Mouse (Mus musculus) MEL (cell line): ENCODE results near the gene Vamp8. TPM values are rescaled to one million over a fixed set of nuclear protein-coding genes. Genes with fewer than 3 reads are reported as not detected.

ENCODE experiments used
- DNase-seq: peaks from one replicate; pipeline ENCODE4 v3.0.0; 2011; ENCODE audit warnings: low read depth, low spot score
- H3K27ac ChIP-seq: 2 replicates; pipeline ENCODE4 v1.5.1; 2012; ENCODE audit warnings: low read depth, mild to moderate bottlenecking, control low read depth, low read length, moderate library complexity; ENCODE audit not compliant: control insufficient read depth
- H3K27me3 ChIP-seq, 2 experiments: fragments of 150-350 bp in 1 of 2; sonication (generic) in 1 of 2; 2 replicates each; pipeline ENCODE4 v1.6.1; 2012; ENCODE audit warnings: low read length in 2 of 2, mild to moderate bottlenecking in 2 of 2, improper control_type of control experiment in 1 of 2, moderate library complexity in 1 of 2; ENCODE audit not compliant: insufficient read depth in 2 of 2, control insufficient read depth in 1 of 2
- H3K36me3 ChIP-seq, 2 experiments: 2 replicates each; pipeline ENCODE4 v1.6.1; 2012 to 2014; ENCODE audit warnings: low read length in 2 of 2, improper control_type of control experiment in 1 of 2, inconsistent platforms in 1 of 2, mild to moderate bottlenecking in 1 of 2; ENCODE audit not compliant: insufficient read depth in 2 of 2, control insufficient read depth in 1 of 2
- H3K4me1 ChIP-seq, 2 experiments: fragments of 150-350 bp in 1 of 2; sonication (generic) in 1 of 2; 2 replicates each; pipeline ENCODE4 v1.6.1; 2012; ENCODE audit warnings: low read length in 2 of 2, improper control_type of control experiment in 1 of 2, mild to moderate bottlenecking in 1 of 2; ENCODE audit not compliant: insufficient read depth in 2 of 2, control insufficient read depth in 1 of 2
- H3K4me3 ChIP-seq, 2 experiments: fragments of 150-350 bp in 1 of 2; sonication (generic) in 1 of 2; 2 replicates each; pipeline ENCODE4 v1.5.1; 2012; ENCODE audit warnings: low read depth in 2 of 2, low read length in 2 of 2, mild to moderate bottlenecking in 2 of 2, moderate library complexity in 2 of 2, control low read depth in 1 of 2, improper control_type of control experiment in 1 of 2; ENCODE audit not compliant: control insufficient read depth in 1 of 2, insufficient read depth in 1 of 2
- H3K79me2 ChIP-seq: 2 replicates; pipeline ENCODE4 v1.6.1; 2012; ENCODE audit warnings: mild to moderate bottlenecking, low read length, moderate library complexity; ENCODE audit not compliant: control insufficient read depth, poor library complexity, insufficient read depth
- H3K9ac ChIP-seq: 2 replicates; pipeline ENCODE4 v1.6.1; 2012; ENCODE audit warnings: low read depth, mild to moderate bottlenecking, control low read depth, low read length, moderate library complexity; ENCODE audit not compliant: control insufficient read depth, poor library complexity, severe bottlenecking
- H3K9me3 ChIP-seq: fragments of 150-350 bp; sonication (generic); replicated peaks from 2 replicates; pipeline ENCODE4 v1.6.1; 2012; ENCODE audit warnings: mild to moderate bottlenecking, low read length, improper control_type of control experiment, moderate library complexity; ENCODE audit not compliant: insufficient read depth
- BHLHE40 ChIP-seq: IDR thresholded peaks from 2 replicates; pipeline ENCODE4 v1.6.1; 2012; ENCODE audit warnings: low read depth, mild to moderate bottlenecking, inconsistent platforms, low read length, improper control_type of control experiment, borderline replicate concordance
- CHD1 ChIP-seq: IDR thresholded peaks from 2 replicates; pipeline ENCODE4 v1.6.1; 2012; ENCODE audit warnings: low read depth, mild to moderate bottlenecking, inconsistent platforms, low read length, improper control_type of control experiment
- CHD2 ChIP-seq: IDR thresholded peaks from 2 replicates; pipeline ENCODE4 v1.6.1; 2011; ENCODE audit warnings: low read length, improper control_type of control experiment
- CTCF ChIP-seq, 3 experiments: IDR thresholded peaks in 2 of 3; conservative IDR thresholded peaks in 1 of 3; 2 replicates each; pipeline ENCODE4 v1.5.1; 2011 to 2012; ENCODE audit warnings: low read length in 3 of 3, low read depth in 2 of 3, mild to moderate bottlenecking in 2 of 3, improper control_type of control experiment in 1 of 3, inconsistent platforms in 1 of 3, mixed read lengths in 1 of 3, moderate library complexity in 1 of 3; ENCODE audit not compliant: control insufficient read depth in 1 of 3, insufficient read depth in 1 of 3, poor library complexity in 1 of 3, severe bottlenecking in 1 of 3
- GABPA ChIP-seq: IDR thresholded peaks from 2 replicates; pipeline ENCODE4 v1.6.1; 2012; ENCODE audit warnings: low read depth, mild to moderate bottlenecking, inconsistent platforms, low read length, improper control_type of control experiment, moderate library complexity
- GATA1 ChIP-seq: IDR thresholded peaks from 2 replicates; pipeline ENCODE4 v1.6.1; 2011; ENCODE audit warnings: low read depth, low read length, improper control_type of control experiment
- HCFC1 ChIP-seq: IDR thresholded peaks from 2 replicates; pipeline ENCODE4 v1.6.1; 2012; ENCODE audit warnings: low read depth, mild to moderate bottlenecking, inconsistent platforms, low read length, improper control_type of control experiment, moderate library complexity
- JUND ChIP-seq: IDR thresholded peaks from 2 replicates; pipeline ENCODE4 v1.6.1; 2011; ENCODE audit warnings: low read depth, mild to moderate bottlenecking, improper control_type of control experiment, low read length
- MAFK ChIP-seq: IDR thresholded peaks from 2 replicates; pipeline ENCODE4 v1.6.1; 2011; ENCODE audit warnings: low read depth, mild to moderate bottlenecking, low read length, improper control_type of control experiment, borderline replicate concordance
- MAX ChIP-seq: IDR thresholded peaks from 2 replicates; pipeline ENCODE4 v1.6.1; 2011; ENCODE audit warnings: low read length, improper control_type of control experiment
- MYB ChIP-seq: IDR thresholded peaks from 2 replicates; pipeline ENCODE4 v1.6.1; 2011; ENCODE audit warnings: mild to moderate bottlenecking, low read depth, low read length, improper control_type of control experiment
- NELFE ChIP-seq: IDR thresholded peaks from 2 replicates; pipeline ENCODE4 v1.6.1; 2011; ENCODE audit warnings: low read depth, low read length, improper control_type of control experiment
- NRF1 ChIP-seq: IDR thresholded peaks from 2 replicates; pipeline ENCODE4 v1.6.1; 2014; ENCODE audit warnings: low read depth, mild to moderate bottlenecking, inconsistent platforms, low read length, improper control_type of control experiment, moderate library complexity; ENCODE audit not compliant: poor library complexity, insufficient read depth, severe bottlenecking
- POLR2AphosphoS5 ChIP-seq: IDR thresholded peaks from 2 replicates; pipeline ENCODE4 v1.6.1; 2012; ENCODE audit warnings: low read depth, borderline replicate concordance, mild to moderate bottlenecking, inconsistent platforms, low read length, moderate library complexity, mixed read lengths
- SMC3 ChIP-seq: IDR thresholded peaks from 2 replicates; pipeline ENCODE4 v1.6.1; 2011; ENCODE audit warnings: low read depth, low read length, improper control_type of control experiment
- UBTF ChIP-seq: IDR thresholded peaks from 2 replicates; pipeline ENCODE4 v1.6.1; 2012; ENCODE audit warnings: low read depth, mild to moderate bottlenecking, inconsistent platforms, low read length, improper control_type of control experiment, moderate library complexity, borderline replicate concordance; ENCODE audit not compliant: insufficient read depth
- USF1 ChIP-seq: IDR thresholded peaks from 2 replicates; pipeline ENCODE4 v1.6.1; 2014; ENCODE audit warnings: low read depth, mild to moderate bottlenecking, inconsistent platforms, low read length, improper control_type of control experiment, moderate library complexity
- ZNF384 ChIP-seq: IDR thresholded peaks from 2 replicates; pipeline ENCODE4 v1.6.1; 2012; ENCODE audit warnings: low read depth, mild to moderate bottlenecking, inconsistent platforms, low read length, improper control_type of control experiment
- polyA plus RNA-seq, 2 experiments: library from polyadenylated mRNA; stranded (reverse) in 1 of 2; unstranded in 1 of 2; fragments of >175 nt in 1 of 2; fragments of >200 nt in 1 of 2; gene quantifications; 2 replicates each; pipeline versions ENCODE4 v1.2.1 to v1.2.4; 2012; ENCODE audit warnings: low replicate concordance in 2 of 2, low read depth in 1 of 2; ENCODE audit not compliant: insufficient read length in 2 of 2, insufficient read depth in 1 of 2, missing spikeins in 1 of 2
- total RNA-seq: library from RNA; depleted of rRNA; stranded (reverse); fragments of 300-350 nt; gene quantifications from 2 replicates; pipeline ENCODE4 v1.2.3, GENCODE M21; 2012

Gene Vamp8
- total and polyA plus RNA-seq, 3 experiments = 164 to 179 TPM; not detected in 1

DNA sequence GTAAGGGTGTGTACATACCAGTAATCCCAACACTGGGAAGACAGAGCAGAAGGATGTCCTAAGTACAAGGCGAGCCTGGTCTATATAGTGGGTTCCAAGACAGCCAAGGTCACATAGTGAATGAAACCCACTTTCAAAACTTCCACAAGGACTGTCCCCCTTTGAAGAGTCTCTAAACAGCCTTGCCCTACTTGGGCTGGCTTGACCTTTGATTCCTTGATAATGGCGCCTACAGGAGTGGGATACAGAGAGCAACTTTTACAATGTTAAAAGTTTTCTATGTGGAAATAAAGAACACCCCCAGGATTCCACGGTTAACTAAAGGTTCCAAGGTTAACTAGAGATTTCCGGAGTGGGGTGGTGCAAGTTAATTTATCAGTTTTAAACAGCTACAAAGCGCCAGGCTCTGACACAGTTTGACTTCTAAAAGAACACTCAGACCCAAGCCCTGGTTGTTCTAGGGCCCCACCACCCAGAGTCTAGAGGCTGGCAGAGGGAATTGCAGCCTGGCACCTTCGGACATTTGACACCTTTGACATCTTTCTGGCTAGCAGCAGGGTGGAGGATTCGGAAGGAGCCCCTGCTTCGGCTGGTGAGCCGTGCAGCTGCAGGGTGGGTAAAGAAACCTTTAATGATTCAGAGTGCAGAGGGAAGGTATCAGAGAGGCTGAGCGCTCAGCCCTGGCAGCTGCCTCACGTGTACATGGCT, 30.5 kb downstream of the Vamp8 start:
- no peak overlapping the region for H3K27ac ChIP-seq
- H3K9ac ChIP-seq = no peak overlapping the region
- peaks cover 8% of the 10 kb centered on the region for H3K79me2 ChIP-seq
- H3K4me3 ChIP-seq = no peak overlapping the region
- DNase-seq = no peak
- no peaks in the 10 kb centered on the region for H3K27me3 ChIP-seq
- peaks cover 0 to 31% of the 10 kb centered on the region in 2 experiments; a peak in 2 of 4 replicates for H3K4me1 ChIP-seq
- TF ChIP-seq CTCF (IDR thresholded peaks at IDR 0.05 in 2 of 3, conservative IDR thresholded peaks at IDR 0.05 in 1 of 3; ENCODE audit: control insufficient read depth in 1 of 3, insufficient read depth in 1 of 3, low read depth in 2 of 3, low read length in 3 of 3, poor library complexity in 1 of 3, severe bottlenecking in 1 of 3) (no peak), CHD2 (no peak), GABPA (no peak), MYB (no peak), POLR2AphosphoS5 (no peak), ZNF384 (no peak), GATA1 (no peak), SMC3 (no peak), USF1 (no peak), NRF1 (no peak), MAX (no peak), BHLHE40 (no peak), JUND (no peak), NELFE (no peak), UBTF (no peak), HCFC1 (no peak), MAFK (no peak)
- TF ChIP-seq, all 39 proteins: peak for 0
- Histone ChIP-seq H3K36me3 (peaks cover 0 to 27% of the 10 kb centered on the region in 2 experiments; a peak in 2 of 4 replicates), H3K9me3 (no peaks in the 10 kb centered on the region)

DNA sequence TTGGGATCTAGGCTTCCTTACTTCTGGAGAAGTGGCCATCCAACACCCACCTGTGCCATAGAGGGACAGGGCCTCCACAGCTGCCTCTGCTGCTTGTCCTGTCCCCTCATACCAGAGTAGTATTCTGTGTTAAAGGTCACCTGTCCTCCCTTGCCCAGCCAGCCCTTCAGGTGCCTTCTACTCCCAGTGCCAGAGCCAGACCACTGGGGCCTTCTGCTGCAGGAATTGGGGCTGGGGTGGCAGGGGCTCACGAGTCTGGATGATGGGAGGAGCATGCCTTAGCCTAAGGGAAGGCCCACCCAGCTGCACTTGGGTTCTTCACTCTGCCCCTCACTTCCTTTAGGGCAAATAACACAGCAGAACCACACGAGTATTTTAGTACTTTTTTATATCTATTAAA, 31.2 kb downstream of the Vamp8 start:
- H3K4me3 ChIP-seq = no peak overlapping the region

More for the DNA sequence above, 31.2 kb downstream of the Vamp8 start:
- no peaks in the 10 kb centered on the region for H3K9me3 ChIP-seq
- peaks cover 0 to 27% of the 10 kb centered on the region in 2 experiments; a peak in 2 of 4 replicates for H3K36me3 ChIP-seq
- DNase-seq = no peak
- no peaks in the 10 kb centered on the region for H3K27me3 ChIP-seq
- H3K79me2 ChIP-seq = peaks cover 8% of the 10 kb centered on the region
- TF ChIP-seq CHD1 = no peak
- TF ChIP-seq, all 39 proteins: peak for 0
- H3K27ac ChIP-seq = no peak overlapping the region
- H3K9ac ChIP-seq = no peak overlapping the region
- peaks cover 0 to 30% of the 10 kb centered on the region in 2 experiments; a peak in 2 of 4 replicates for H3K4me1 ChIP-seq
